Mouse (Mus musculus) frontal cortex, postnatal 36 days (tissue): Measurements from ENCODE around the gene Ankib1.

Experiments
- DNase-seq, 2 experiments: peaks; one replicate each; pipeline ENCODE4 v3.0.0; 2022; ENCODE audit warnings: low spot score in 2 of 2

The Ankib1 gene

DNA sequence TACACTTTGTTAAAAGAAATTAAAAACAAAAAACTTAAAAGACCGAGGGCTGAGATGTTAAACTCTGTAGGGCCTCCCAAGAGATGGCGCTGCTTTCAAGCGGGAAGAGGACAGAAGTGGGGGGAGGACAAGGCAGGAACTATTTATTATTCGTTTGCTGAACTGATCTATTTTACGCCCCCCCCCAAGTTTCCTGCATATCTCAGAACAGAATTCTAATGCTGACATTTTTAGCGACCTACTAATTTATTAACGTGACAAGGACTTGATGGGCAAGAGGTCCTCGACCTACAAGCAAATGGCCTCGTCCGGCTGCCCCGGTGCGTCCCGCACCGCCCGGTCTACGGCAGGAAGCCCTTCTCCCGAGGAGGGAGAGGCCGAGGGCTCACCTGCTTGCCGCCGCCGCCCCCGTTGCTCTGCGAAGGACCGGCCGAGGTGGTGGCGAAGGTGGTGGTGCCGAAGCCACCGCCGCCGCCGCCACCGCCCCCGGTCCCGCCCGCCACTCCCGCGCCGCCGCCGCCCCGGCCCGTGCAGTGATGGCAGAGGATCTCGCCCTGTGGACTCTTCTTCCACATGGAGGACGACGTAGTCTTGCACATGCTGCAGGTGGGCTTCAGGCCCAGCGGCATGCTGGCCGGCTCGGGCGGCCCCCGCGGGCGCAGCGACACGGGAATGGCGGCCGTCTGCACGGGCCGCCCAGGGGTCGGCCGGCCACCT is 155.6 kb downstream of the Ankib1 start:
- DNase-seq: peak; percentile 26 to 44

DNA sequence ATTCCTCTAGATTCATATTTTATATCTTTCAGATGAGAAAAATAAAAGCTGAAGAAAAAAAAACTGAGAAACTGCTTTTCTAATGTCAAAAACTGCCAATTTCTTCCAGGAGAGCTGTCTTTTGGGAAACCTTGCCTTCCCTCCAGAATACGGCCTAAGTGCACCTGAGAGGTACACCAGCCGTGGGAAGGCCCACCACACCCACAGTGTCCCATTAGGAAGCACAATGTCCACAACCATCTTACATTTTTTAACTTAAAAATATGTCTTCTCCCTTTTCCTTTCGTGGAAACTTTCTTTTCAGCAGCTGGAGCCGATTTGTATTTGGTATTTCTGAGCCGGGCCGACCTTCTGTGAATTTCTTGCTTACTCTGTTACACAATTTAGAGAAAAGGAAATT is 156.2 kb downstream of the Ankib1 start:
- no peak for DNase-seq

DNA sequence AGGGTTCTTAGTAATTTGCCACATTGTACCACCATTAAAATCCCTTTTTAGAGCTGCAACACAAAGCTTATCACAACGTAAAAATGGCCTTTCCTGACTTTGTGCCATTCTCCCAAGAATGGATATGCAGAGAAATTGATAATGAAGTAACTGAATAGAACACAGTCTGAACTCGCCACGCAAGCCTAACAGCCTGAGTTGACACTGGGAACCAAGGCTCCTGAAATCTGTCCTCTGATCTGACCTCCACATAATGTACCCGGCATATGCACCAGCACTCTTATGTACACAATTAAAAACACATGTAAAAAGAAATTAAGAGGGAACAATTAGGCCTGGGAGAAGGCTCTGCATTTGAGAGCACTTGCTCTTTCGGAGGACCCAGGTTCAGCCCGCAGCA is 157.4 kb downstream of the Ankib1 start:
- no peak for DNase-seq

DNA sequence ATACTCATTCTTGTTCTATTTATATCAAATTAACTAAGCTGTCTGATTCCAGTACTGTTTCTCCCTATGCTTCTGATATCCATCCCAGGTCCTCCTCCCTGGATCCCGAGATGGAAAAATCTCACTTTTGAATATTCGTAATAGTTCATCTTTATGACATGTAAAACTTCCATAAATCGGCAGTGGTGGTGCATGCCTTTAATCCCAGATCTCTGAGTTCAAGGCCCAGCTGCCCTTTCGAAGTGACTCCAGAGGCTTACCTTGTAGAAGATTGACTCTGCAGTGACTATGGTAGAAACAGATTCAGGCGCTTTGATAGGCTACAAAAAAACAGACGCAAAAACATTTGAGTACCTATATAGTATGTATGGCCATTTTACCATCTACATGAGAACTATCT is 158.1 kb downstream of the Ankib1 start:
- DNase-seq: no peak
